Mouse (Mus musculus) hindbrain, embryonic 15.5 days (tissue): ENCODE results near the gene Gpm6b. TPM values are rescaled to one million over a fixed set of nuclear protein-coding genes. Genes with fewer than 3 reads are reported as not detected.

Source experiments
- ATAC-seq: fragments of 200-750 bp; cut with Nextera tagmentation; 2 replicates; pipeline ENCODE4 v1.8.0; 2017; ENCODE audit warnings: low read depth, moderate number of reproducible peaks, moderate TSS enrichment; ENCODE audit not compliant: low FRiP score
- H3K27ac ChIP-seq: fragments of 300-500 bp; sonication (generic); replicated peaks from 2 replicates; pipeline ENCODE4 v1.5.1; 2015; ENCODE audit warnings: mild to moderate bottlenecking, inconsistent platforms
- H3K27me3 ChIP-seq: fragments of 300-500 bp; sonication (generic); 2 replicates; pipeline ENCODE4 v1.6.1; 2015; ENCODE audit warnings: control low read depth, inconsistent platforms
- H3K36me3 ChIP-seq: fragments of 300-500 bp; sonication (generic); 2 replicates; pipeline ENCODE4 v1.6.1; 2015; ENCODE audit warnings: control low read depth, inconsistent platforms
- H3K4me1 ChIP-seq: fragments of 300-500 bp; sonication (generic); replicated peaks from 2 replicates; pipeline ENCODE4 v1.6.1; 2015; ENCODE audit warnings: control low read depth, inconsistent platforms
- H3K4me2 ChIP-seq: fragments of 300-500 bp; sonication (generic); 2 replicates; pipeline ENCODE4 v1.6.1; 2015; ENCODE audit warnings: moderate library complexity, mild to moderate bottlenecking, inconsistent platforms
- H3K4me3 ChIP-seq: fragments of 300-500 bp; sonication (generic); 2 replicates; pipeline ENCODE4 v1.5.1; 2015; ENCODE audit warnings: mild to moderate bottlenecking, inconsistent platforms
- H3K9ac ChIP-seq: fragments of 300-500 bp; sonication (generic); 2 replicates; pipeline ENCODE4 v1.6.1; 2015; ENCODE audit warnings: inconsistent platforms
- H3K9me3 ChIP-seq: fragments of 300-500 bp; sonication (generic); 2 replicates; pipeline ENCODE4 v1.6.1; 2016; ENCODE audit warnings: control low read depth, inconsistent platforms
- WGBS: fragments of 180-500 bp; shearing (Covaris S2); methylation state at CpG from one replicate; pipeline ENCODE4 v1.1.7; 2015; 5-methylcytosine and 5-hydroxymethylcytosine counted together
- polyA plus RNA-seq: library from polyadenylated mRNA; unstranded; fragments of >200 nt; fragmentation: Nextera tagmentation; extraction: Ambion mirVana; gene quantifications from 2 replicates; pipeline ENCODE4 v1.2.1, GENCODE M21; 2015

Gpm6b gene
- polyA plus RNA-seq, 1 experiment from 2014 or later: 292 TPM

DNA sequence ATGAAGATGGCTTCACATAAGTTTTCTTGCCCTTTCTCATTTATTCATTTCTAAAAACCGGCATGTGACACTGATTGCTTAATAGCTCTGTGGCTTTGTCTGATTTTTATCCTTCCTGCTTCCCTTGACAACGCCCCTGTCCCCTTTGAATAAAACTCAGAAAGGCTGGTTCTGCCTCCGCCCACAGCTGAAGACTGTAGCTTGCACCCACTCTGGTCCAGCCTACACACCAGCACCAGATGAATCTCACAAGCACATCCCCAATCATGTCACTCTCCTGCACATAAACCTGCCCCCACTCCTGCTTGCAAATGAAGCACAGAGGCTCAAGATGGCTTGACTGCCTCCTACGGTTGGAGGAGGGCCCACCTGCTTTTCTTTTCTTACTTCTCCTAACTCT lies 121.7 kb downstream of the Gpm6b start:
- no peak overlapping the region for H3K27ac ChIP-seq
- no peak overlapping the region for H3K9ac ChIP-seq
- H3K27me3 ChIP-seq: no peaks in the 10 kb centered on the region
- no peaks in the 10 kb centered on the region for H3K9me3 ChIP-seq
- no peak for ATAC-seq
- 0 out of 2 replicates have a peak, but pooled peaks cover 5% of the 10 kb centered on the region for H3K36me3 ChIP-seq
- H3K4me2 ChIP-seq: no peak overlapping the region
- no peaks in the 10 kb centered on the region for H3K4me1 ChIP-seq
- H3K4me3 ChIP-seq: no peak overlapping the region
- WGBS: 83% methylated on average over 4 of the region's 4 CpGs

DNA sequence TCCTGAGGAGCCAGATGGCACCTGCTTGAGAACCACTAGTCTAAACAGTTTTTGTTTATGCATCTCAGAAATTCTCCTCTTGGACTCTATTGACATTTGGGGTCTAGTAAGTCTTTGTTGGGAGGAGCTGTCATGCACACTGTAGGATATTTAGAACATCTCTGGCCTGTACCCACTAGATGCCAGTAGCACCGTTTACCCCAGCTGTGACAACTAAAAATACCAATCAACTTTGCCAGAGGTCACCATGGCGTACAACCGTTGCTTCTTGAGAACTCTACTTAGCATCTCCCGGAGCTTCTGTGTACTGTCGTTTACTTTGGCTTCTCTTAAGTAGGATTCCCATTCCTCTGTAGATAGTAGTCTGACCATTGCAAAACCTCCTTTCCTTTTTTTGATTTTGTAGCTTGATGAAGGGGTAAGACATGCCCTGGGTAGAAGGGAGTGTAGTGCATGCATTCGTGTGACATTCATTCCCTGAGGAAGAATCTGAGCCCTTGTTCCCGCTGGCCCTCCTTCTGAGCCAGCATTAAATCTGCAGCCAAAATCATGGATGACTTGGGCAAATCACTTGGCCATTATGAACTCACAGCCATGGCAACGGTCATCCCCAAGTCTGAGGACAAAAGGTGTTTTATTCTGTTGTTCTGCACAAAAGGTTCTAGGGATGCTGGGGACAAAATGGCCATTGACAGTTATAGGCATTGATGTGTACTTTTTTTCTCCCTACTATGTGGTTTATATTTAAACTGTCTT lies 126.9 kb downstream of the Gpm6b start:
- H3K9me3 ChIP-seq: no peaks in the 10 kb centered on the region
- H3K27me3 ChIP-seq: no peaks in the 10 kb centered on the region
- peak; percentile 34; the same call in 1 of the 2 replicates for ATAC-seq
- H3K4me3 ChIP-seq: no peak overlapping the region
- H3K27ac ChIP-seq: no peak overlapping the region
- no peak overlapping the region for H3K9ac ChIP-seq
- 56% methylated on average over 8 of the region's 8 CpGs for WGBS
- H3K36me3 ChIP-seq: no peaks in the 10 kb centered on the region
- no peaks in the 10 kb centered on the region for H3K4me1 ChIP-seq
- no peak overlapping the region for H3K4me2 ChIP-seq

DNA sequence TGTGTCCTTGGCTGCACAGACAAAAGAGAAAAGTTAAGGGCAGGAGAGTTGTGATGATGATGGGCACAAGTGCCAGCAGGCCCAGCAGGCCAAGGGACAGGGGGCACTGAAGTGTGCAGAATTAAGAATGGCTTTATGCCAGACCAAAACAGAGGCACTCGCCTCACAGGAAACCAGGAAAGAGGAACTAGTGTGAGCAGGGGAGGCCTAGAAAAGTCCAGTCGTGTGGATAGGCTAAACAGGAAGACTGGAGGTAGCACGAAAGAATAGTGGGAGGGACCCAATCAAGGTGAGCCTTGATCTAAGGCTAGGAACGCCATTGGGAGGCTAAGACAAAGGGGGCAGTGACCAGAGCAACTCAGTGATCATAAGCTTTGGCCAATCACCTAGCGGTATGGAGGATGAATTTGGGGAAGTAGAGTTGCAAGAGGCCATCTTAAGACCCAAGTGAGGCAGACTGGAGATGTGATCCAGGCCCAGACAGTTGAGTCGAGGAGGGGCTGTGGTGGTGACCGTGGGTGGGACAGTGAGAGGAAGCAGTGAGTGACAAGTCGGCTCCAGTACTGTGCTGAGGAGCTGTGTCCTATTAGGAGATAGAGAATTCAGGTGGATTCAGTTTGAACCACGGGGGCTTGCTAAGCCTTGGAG lies 138.1 kb downstream of the Gpm6b start:
- no peak for ATAC-seq
- Histone ChIP-seq H3K36me3 (peaks cover 13% of the 10 kb centered on the region; the same call in 1 of the 2 replicates), H3K27ac (no peak overlapping the region), H3K4me2 (no peak overlapping the region), H3K9ac (no peak overlapping the region), H3K4me3 (no peak overlapping the region), H3K4me1 (no peaks in the 10 kb centered on the region), H3K27me3 (peaks cover 5% of the 10 kb centered on the region; the same call in 1 of the 2 replicates), H3K9me3 (no peaks in the 10 kb centered on the region)
- WGBS: 81% methylated on average over 9 of the region's 9 CpGs

DNA sequence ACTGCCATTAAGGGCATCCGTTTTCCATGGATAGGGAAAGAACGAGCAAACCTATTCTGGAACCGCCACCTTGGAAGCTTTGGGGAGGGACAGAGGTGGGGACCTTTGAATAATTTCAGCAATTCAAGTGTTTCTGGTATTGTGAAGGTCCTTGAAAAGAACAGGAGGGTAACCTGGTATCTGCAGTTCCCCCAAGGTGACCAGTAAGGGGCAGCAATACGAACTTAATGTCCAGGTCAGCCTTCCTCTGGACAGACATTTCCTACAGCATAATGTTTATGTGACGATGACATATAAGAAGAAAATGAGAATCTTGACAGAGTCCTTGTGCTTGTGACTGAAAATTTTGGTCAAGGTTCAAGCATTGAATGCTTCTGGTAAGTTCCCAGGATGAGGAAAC lies 139.9 kb downstream of the Gpm6b start:
- H3K27ac ChIP-seq: no peak overlapping the region
- no peaks in the 10 kb centered on the region for H3K4me1 ChIP-seq
- no peaks in the 10 kb centered on the region; the same call in 1 of the 2 replicates for H3K27me3 ChIP-seq
- peaks cover 16% of the 10 kb centered on the region for H3K36me3 ChIP-seq
- no peak overlapping the region for H3K4me2 ChIP-seq
- no peaks in the 10 kb centered on the region for H3K9me3 ChIP-seq
- H3K9ac ChIP-seq: no peak overlapping the region
- no peak for ATAC-seq
- no peak overlapping the region for H3K4me3 ChIP-seq
- 84% methylated on average over 5 of the region's 5 CpGs for WGBS

DNA sequence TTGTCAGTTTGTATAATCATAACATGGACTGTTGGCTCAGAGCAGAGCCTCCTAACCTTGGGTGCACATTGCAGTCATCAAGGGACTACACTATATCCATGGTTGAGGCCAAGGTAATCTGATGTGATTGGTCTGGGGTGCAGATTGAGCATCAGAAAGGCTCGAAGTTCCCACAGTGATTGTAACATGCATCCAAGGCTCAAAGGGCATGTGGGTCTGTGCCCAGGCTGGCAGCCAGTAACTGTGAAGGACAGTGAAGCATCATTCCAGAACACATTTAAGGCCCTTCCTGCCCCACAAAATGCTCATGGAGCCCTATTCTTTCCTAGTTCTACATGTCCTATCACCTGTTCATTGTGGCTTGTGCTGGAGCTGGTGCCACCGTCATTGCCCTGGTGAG lies 144.9 kb downstream of the Gpm6b start:
- Histone ChIP-seq H3K36me3 (peaks cover 14% of the 10 kb centered on the region), H3K27ac (no peak overlapping the region)

DNA sequence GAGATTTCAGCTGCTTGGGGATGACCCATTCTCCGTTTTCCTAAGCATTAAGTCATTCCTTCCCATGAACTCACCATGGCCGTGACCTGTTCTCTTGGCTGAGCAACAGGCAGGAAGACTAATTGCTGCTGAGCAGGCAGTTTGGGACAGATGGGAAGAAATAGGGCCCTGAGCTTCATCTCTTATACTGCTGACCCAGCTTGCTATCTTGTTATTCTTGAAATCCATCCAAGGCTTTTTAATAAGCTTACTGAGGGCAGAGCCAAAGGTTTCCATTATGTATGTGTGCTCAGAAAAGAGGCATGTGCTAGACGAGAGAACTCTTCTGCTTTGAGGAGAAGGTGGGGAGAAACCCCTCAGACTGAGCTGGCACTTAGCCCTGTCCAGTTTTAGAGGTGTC lies 146.2 kb downstream of the Gpm6b start:
- no peak overlapping the region for H3K9ac ChIP-seq
- H3K27me3 ChIP-seq: no peaks in the 10 kb centered on the region; the same call in 1 of the 2 replicates
- peaks cover 8% of the 10 kb centered on the region for H3K36me3 ChIP-seq
- no peak overlapping the region for H3K27ac ChIP-seq
- 62% methylated on average over 3 of the region's 3 CpGs for WGBS
- ATAC-seq: no peak
- H3K4me2 ChIP-seq: no peak overlapping the region
- H3K4me1 ChIP-seq: no peaks in the 10 kb centered on the region
- H3K9me3 ChIP-seq: no peaks in the 10 kb centered on the region
- no peak overlapping the region for H3K4me3 ChIP-seq

More for the DNA sequence above, 144.9 kb downstream of the Gpm6b start:
- no peak overlapping the region for H3K4me2 ChIP-seq
- no peak overlapping the region for H3K9ac ChIP-seq
- no peaks in the 10 kb centered on the region for H3K4me1 ChIP-seq
- H3K4me3 ChIP-seq: no peak overlapping the region
- ATAC-seq: no peak
- H3K9me3 ChIP-seq: no peaks in the 10 kb centered on the region
- no peaks in the 10 kb centered on the region; the same call in 1 of the 2 replicates for H3K27me3 ChIP-seq
- 91% methylated on average over 2 of the region's 2 CpGs for WGBS

DNA sequence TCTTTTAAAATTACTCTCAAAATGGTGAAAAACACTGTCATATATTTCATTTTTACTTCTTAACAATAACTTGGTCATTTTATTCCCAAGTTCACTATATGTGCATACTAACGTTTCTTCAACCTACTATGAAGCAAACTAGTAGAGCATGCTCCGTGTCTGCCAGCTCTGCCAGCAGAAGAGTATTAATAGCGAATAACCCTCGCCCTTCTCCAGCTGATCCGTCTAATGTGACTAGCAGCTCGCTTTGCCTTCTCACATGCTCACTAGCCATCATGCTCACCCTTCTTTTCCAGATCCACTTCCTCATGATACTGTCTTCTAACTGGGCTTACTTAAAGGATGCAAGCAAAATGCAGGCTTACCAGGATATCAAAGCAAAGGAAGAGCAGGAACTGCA lies 147.9 kb downstream of the Gpm6b start:
- no peak overlapping the region for H3K27ac ChIP-seq
- no peak overlapping the region for H3K4me2 ChIP-seq
- peaks cover 8% of the 10 kb centered on the region for H3K36me3 ChIP-seq
- H3K9me3 ChIP-seq: no peaks in the 10 kb centered on the region
- WGBS: 84% methylated on average over 6 of the region's 6 CpGs
- no peak for ATAC-seq
- H3K4me3 ChIP-seq: no peak overlapping the region
- H3K9ac ChIP-seq: no peak overlapping the region
- H3K27me3 ChIP-seq: no peaks in the 10 kb centered on the region
- no peaks in the 10 kb centered on the region for H3K4me1 ChIP-seq

DNA sequence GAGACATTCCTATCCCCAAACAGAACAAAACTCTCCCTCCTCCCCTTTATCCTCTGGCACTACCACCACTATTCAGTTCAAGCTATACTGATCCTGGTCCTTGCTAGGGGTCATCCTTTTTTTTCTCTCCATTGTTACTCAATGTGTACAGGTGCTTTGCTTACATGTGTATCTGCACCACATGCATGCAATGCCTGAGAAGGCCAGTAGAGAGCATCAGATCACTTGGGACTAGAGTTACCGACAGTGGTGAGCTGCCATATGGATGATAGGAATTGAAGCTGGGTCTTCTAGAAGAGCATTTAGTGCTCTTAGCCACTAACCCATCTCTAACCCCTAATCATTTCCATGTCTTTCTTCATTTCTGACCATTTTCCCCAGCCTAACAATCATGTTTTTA lies 155.0 kb downstream of the Gpm6b start:
- WGBS: 89% methylated on average over 1 of the region's 1 CpGs
- no peak overlapping the region for H3K4me3 ChIP-seq
- no peaks in the 10 kb centered on the region for H3K4me1 ChIP-seq

DNA sequence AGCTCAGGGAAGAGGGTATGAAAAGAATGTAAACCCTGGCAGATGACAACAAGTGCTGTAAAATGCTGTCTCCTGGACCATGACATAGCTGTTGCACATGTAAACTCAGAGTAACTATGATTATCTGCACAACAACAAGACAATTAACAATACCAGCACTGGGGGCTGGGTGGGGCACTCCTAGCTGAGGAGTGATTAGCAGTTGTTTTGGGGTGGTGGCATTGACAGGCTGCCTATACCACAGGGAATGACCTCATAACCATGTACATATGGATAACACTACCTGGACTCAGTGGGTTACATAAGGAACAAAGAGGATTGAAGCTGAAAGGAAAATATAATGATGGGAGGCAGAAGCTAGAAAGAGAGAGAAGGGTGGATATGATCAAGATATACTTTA lies 169.2 kb downstream of the Gpm6b start:
- no peak overlapping the region for H3K4me2 ChIP-seq
- peaks cover 16% of the 10 kb centered on the region; the same call in 1 of the 2 replicates for H3K36me3 ChIP-seq
- no peak overlapping the region for H3K27ac ChIP-seq
- no peaks in the 10 kb centered on the region for H3K27me3 ChIP-seq
- H3K4me3 ChIP-seq: no peak overlapping the region
- H3K4me1 ChIP-seq: no peaks in the 10 kb centered on the region
- ATAC-seq: no peak
- H3K9me3 ChIP-seq: no peaks in the 10 kb centered on the region
- no peak overlapping the region for H3K9ac ChIP-seq

More for the DNA sequence above, 155.0 kb downstream of the Gpm6b start:
- no peaks in the 10 kb centered on the region for H3K36me3 ChIP-seq
- H3K27ac ChIP-seq: no peak overlapping the region
- H3K9me3 ChIP-seq: no peaks in the 10 kb centered on the region
- no peaks in the 10 kb centered on the region for H3K27me3 ChIP-seq
- H3K9ac ChIP-seq: no peak overlapping the region
- no peak for ATAC-seq
- no peak overlapping the region for H3K4me2 ChIP-seq

DNA sequence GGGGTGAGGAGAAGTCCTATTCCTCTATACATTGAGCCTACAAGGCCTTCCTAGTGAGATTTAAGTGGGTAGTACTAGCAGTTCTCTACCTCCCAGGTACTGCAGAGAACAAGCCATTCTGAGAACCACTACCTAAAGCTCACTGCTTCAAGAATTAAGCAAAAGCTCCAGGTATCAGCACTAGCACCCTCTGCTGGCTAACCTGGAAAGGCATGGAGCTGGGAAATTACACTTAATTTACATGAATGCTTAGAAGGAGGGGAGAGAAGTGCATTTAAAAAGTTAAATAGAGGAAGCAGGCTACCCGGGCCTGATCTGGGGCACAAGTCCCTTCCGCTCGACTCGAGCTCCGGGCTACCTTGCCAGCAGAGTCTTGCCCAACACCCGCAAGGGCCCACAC lies 177.5 kb downstream of the Gpm6b start:
- Histone ChIP-seq H3K4me2 (no peak overlapping the region), H3K9me3 (no peaks in the 10 kb centered on the region), H3K4me1 (no peaks in the 10 kb centered on the region), H3K27me3 (no peaks in the 10 kb centered on the region), H3K4me3 (no peak overlapping the region), H3K27ac (no peak overlapping the region), H3K9ac (no peak overlapping the region), H3K36me3 (no peaks in the 10 kb centered on the region)
- 83% methylated on average over 5 of the region's 6 CpGs for WGBS
- ATAC-seq: no peak

DNA sequence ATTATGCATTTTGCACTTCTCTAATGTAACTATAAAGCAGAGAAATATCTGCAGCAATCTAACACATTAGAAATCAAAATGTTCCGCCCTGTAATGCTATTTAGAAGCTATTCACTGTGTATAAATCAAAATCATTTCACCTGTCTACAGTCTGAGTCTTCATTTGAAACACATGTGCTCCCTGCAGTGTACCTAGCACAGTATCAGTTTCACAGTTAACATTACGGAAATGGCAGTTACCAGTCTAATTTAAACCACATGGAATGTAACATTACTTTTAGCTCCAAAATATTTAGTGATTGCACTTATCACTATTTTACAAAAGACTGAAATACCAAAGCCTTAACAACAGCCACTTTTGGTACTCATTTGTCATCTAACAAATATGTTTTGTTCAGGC lies 196.1 kb downstream of the Gpm6b start:
- Histone ChIP-seq H3K27me3 (no peaks in the 10 kb centered on the region), H3K4me3 (no peak overlapping the region), H3K4me2 (no peak overlapping the region), H3K9ac (no peak overlapping the region), H3K36me3 (no peaks in the 10 kb centered on the region), H3K4me1 (peaks cover 7% of the 10 kb centered on the region; the same call in 1 of the 2 replicates), H3K27ac (no peak overlapping the region), H3K9me3 (no peaks in the 10 kb centered on the region)
- ATAC-seq: no peak
- 91% methylated on average over 2 of the region's 2 CpGs for WGBS
